ENCODE assay signal across 20 mouse cellular contexts in genomic region chr2:168461865-168462264, GRCm38 (mm10).
DNase-seq lines count a peak whose midpoint lies in the region; ATAC-seq lines count a peak whose summit lies in the region.
"Had no signal": no experiment of that assay in that cellular context is flagged by ENCODE, and none has a peak within 500 bp of the region (broad histone marks: within the 10 kb centered on the region; RNA-seq: fewer than 3 reads in every experiment).

No protein-coding gene starts in this region.

- H3K9me3 ChIP-seq in forebrain, embryonic 10.5 days, result no peaks in the 10 kb centered on the region
- H3K9me3 ChIP-seq in forebrain, embryonic 15.5 days, result no peaks in the 10 kb centered on the region
- H3K9me3 ChIP-seq in embryonic facial prominence, embryonic 10.5 days, result no peaks in the 10 kb centered on the region
- no peaks in the 10 kb centered on the region for H3K9me3 ChIP-seq in limb, embryonic 10.5 days (replicated peaks)
- H3K9me3 ChIP-seq in limb, embryonic 15.5 days, result no peaks in the 10 kb centered on the region
- H3K9me3 ChIP-seq: forebrain, embryonic 13.5 days; heart, embryonic 13.5 days had no signal

- no peak overlapping the region for H3K9ac ChIP-seq in forebrain, embryonic 15.5 days (replicated peaks)
- no peak overlapping the region for H3K9ac ChIP-seq in limb, embryonic 15.5 days
- H3K9ac ChIP-seq: forebrain, embryonic 13.5 days; heart, embryonic 13.5 days; hindbrain, embryonic 14.5 days had no signal

- H3K4me1 ChIP-seq in forebrain, embryonic 10.5 days, result peaks cover 34% of the 10 kb centered on the region
- H3K4me1 ChIP-seq in forebrain, embryonic 15.5 days, result peaks cover 7% of the 10 kb centered on the region; the same call in 1 of the 2 replicates
- peaks cover 56% of the 10 kb centered on the region for H3K4me1 ChIP-seq in embryonic facial prominence, embryonic 10.5 days
- H3K4me1 ChIP-seq in limb, embryonic 10.5 days, result peaks cover 42% of the 10 kb centered on the region
- H3K4me1 ChIP-seq in limb, embryonic 15.5 days, result peaks cover 28% of the 10 kb centered on the region

- no peak overlapping the region for H3K4me3 ChIP-seq in forebrain, embryonic 10.5 days
- H3K4me3 ChIP-seq in forebrain, embryonic 15.5 days, result no peak overlapping the region
- H3K4me3 ChIP-seq in embryonic facial prominence, embryonic 10.5 days, result no peak overlapping the region
- H3K4me3 ChIP-seq in limb, embryonic 10.5 days, result no peak overlapping the region
- no peak overlapping the region for H3K4me3 ChIP-seq in limb, embryonic 15.5 days
- H3K4me3 ChIP-seq: forebrain, embryonic 13.5 days; heart, embryonic 13.5 days had no signal

- H3K36me3 ChIP-seq in forebrain, embryonic 10.5 days (replicated peaks), result no peaks in the 10 kb centered on the region
- H3K36me3 ChIP-seq in forebrain, embryonic 15.5 days, result no peaks in the 10 kb centered on the region
- no peaks in the 10 kb centered on the region for H3K36me3 ChIP-seq in embryonic facial prominence, embryonic 10.5 days (replicated peaks)
- no peaks in the 10 kb centered on the region for H3K36me3 ChIP-seq in limb, embryonic 10.5 days
- no peaks in the 10 kb centered on the region for H3K36me3 ChIP-seq in limb, embryonic 15.5 days
- H3K36me3 ChIP-seq: G1E; heart, embryonic 13.5 days had no signal

- WGBS in forebrain, embryonic 10.5 days, result 83% methylated on average over 9 of the region's 9 CpGs
- WGBS in forebrain, embryonic 15.5 days, result 71% methylated on average over 9 of the region's 9 CpGs
- 77% methylated on average over 9 of the region's 9 CpGs for WGBS in embryonic facial prominence, embryonic 10.5 days
- 76% methylated on average over 9 of the region's 9 CpGs for WGBS in limb, embryonic 10.5 days
- 48% methylated on average over 9 of the region's 9 CpGs for WGBS in limb, embryonic 15.5 days

- no peak for DNase-seq in forebrain, embryonic 10.5 days (ENCODE audit: extremely low spot score, low spot score)
- DNase-seq in embryonic facial prominence, embryonic 10.5 days (ENCODE audit: low spot score), result no peak
- DNase-seq in limb, embryonic 10.5 days (ENCODE audit: low spot score), result no peak
- no peak for DNase-seq in right cerebral cortex, postnatal 36 days (ENCODE audit: low spot score in 2 of 2)
- no peak for DNase-seq in spleen, adult 18-20 months
- DNase-seq: adrenal gland, postnatal 10 days; B cell, adult 2 months; cerebellum, adult 11 months; cerebellum, adult 9-10 months; cerebellum, postnatal 36 days; gastrocnemius, postnatal 36 days; heart, adult 11 months; heart, postnatal 36 days had no signal

- 0 out of 2 replicates have a peak overlapping the region, but pooled peaks have one; percentile 35 for H3K27ac ChIP-seq in forebrain, embryonic 10.5 days
- H3K27ac ChIP-seq in forebrain, embryonic 15.5 days (replicated peaks), result no peak overlapping the region
- peak overlapping the region; percentile 54 for H3K27ac ChIP-seq in embryonic facial prominence, embryonic 10.5 days (replicated peaks)
- H3K27ac ChIP-seq in limb, embryonic 10.5 days, result peak overlapping the region; percentile 53; the same call in 1 of the 2 replicates
- 0 out of 2 replicates have a peak overlapping the region, but pooled peaks have one; percentile 9 for H3K27ac ChIP-seq in limb, embryonic 15.5 days
- H3K27ac ChIP-seq: forebrain, embryonic 13.5 days; heart, embryonic 13.5 days; hindbrain, embryonic 14.5 days had no signal

- H3K27me3 ChIP-seq in forebrain, embryonic 10.5 days (ENCODE audit: poor library complexity, severe bottlenecking), result no peaks in the 10 kb centered on the region
- no peaks in the 10 kb centered on the region for H3K27me3 ChIP-seq in forebrain, embryonic 15.5 days
- H3K27me3 ChIP-seq in embryonic facial prominence, embryonic 10.5 days (replicated peaks; ENCODE audit: low read depth, poor library complexity, severe bottlenecking), result peaks cover 5% of the 10 kb centered on the region; the same call in 1 of the 2 replicates
- no peaks in the 10 kb centered on the region for H3K27me3 ChIP-seq in limb, embryonic 10.5 days (ENCODE audit: low read depth, poor library complexity, severe bottlenecking)
- H3K27me3 ChIP-seq in limb, embryonic 15.5 days, result no peaks in the 10 kb centered on the region
- H3K27me3 ChIP-seq: forebrain, embryonic 13.5 days had no signal

- ATAC-seq in forebrain, embryonic 15.5 days (replicated peaks), result no peak
- ATAC-seq in limb, embryonic 15.5 days (ENCODE audit: insufficient number of reproducible peaks, low FRiP score, low TSS enrichment, low read depth), result no peak
- ATAC-seq: CD4-positive, CD25-positive, alpha-beta regulatory T cell, adult 4 months; forebrain, embryonic 13.5 days had no signal

- H3K4me2 ChIP-seq in forebrain, embryonic 15.5 days (replicated peaks), result no peak overlapping the region
- H3K4me2 ChIP-seq in limb, embryonic 15.5 days, result no peak overlapping the region
- H3K4me2 ChIP-seq: forebrain, embryonic 13.5 days; heart, embryonic 13.5 days; hindbrain, embryonic 14.5 days had no signal
